Mouse (Mus musculus): ENCODE data around the gene Zbtb24. TPM values are rescaled to one million over a fixed set of nuclear protein-coding genes. Genes with fewer than 3 reads are reported as not detected.
"Not testable (repeated sequence)": the region's sequence is repeated elsewhere in the genome, so short reads cannot be mapped to it uniquely, and the experiment has no call there.

Zbtb24 gene
- total RNA-seq (2021) = 10 to 100 TPM; 16.3 to 17.0 TPM

- peak; percentile 91 to 96 for DNase-seq (ENCODE audit: extremely low spot score in 1 of 2, low spot score in 2 of 2)
- intact Hi-C loops (cut with DNase I) = loop anchor here (10.0 kb wide), 1 partner anchor 55 kb away; no protein-coding TSS in a partner anchor
Measured at GRCm38 (mm10) chr10:41450137-41450670, at the start of gene Zbtb24. Gene Zbtb24 (plus strand): TSS chr10:41450383.

GRCm38 (mm10) chr10:41401097-41401496, 49.1 kb upstream of the Zbtb24 start:
- intact Hi-C loops (cut with DNase I) = loop anchor here (5.0 kb wide), 1 partner anchor 399 kb away; no protein-coding TSS in a partner anchor

GRCm38 (mm10) chr10:41403364-41403763, 46.8 kb upstream of the Zbtb24 start:
- intact Hi-C loops (cut with DNase I) = loop anchor here (5.0 kb wide), 1 partner anchor 401 kb away; no protein-coding TSS in a partner anchor
- DNase-seq (ENCODE audit: extremely low spot score in 1 of 2, low spot score in 2 of 2) = no peak

More at GRCm38 (mm10) chr10:41401097-41401496, 49.1 kb upstream of the Zbtb24 start:
- no peak for DNase-seq (ENCODE audit: extremely low spot score in 1 of 2, low spot score in 2 of 2)

- peak in 1 of 2 experiments; percentile 16 for DNase-seq (ENCODE audit: extremely low spot score in 1 of 2, low spot score in 2 of 2)
- intact Hi-C loops (cut with DNase I) = loop anchor here (5.0 kb wide), 1 partner anchor 402 kb away; no protein-coding TSS in a partner anchor
Measured at GRCm38 (mm10) chr10:41403893-41404612, 46.1 kb upstream of the Zbtb24 start.

GRCm38 (mm10) chr10:41410176-41410575, 40.0 kb upstream of the Zbtb24 start:
- intact Hi-C loops (cut with DNase I); DNase-seq (ENCODE audit: extremely low spot score in 1 of 2, low spot score in 2 of 2): not testable (repeated sequence)

GRCm38 (mm10) chr10:41410821-41411220, 39.4 kb upstream of the Zbtb24 start:
- DNase-seq (ENCODE audit: extremely low spot score in 1 of 2, low spot score in 2 of 2); intact Hi-C loops (cut with DNase I): not testable (repeated sequence)

GRCm38 (mm10) chr10:41413471-41413870, 36.7 kb upstream of the Zbtb24 start:
- DNase-seq (ENCODE audit: extremely low spot score in 1 of 2, low spot score in 2 of 2); intact Hi-C loops (cut with DNase I): not testable (repeated sequence)

GRCm38 (mm10) chr10:41415368-41415767, 34.8 kb upstream of the Zbtb24 start:
- intact Hi-C loops (cut with DNase I); DNase-seq (ENCODE audit: extremely low spot score in 1 of 2, low spot score in 2 of 2): not testable (repeated sequence)

- intact Hi-C loops (cut with DNase I) = no loop called here
- no peak for DNase-seq (ENCODE audit: extremely low spot score in 1 of 2, low spot score in 2 of 2)
Measured at GRCm38 (mm10) chr10:41420496-41421200, 29.5 kb upstream of the Zbtb24 start.

- intact Hi-C loops (cut with DNase I) = no loop called here
- no peak for DNase-seq (ENCODE audit: extremely low spot score in 1 of 2, low spot score in 2 of 2)
Measured at GRCm38 (mm10) chr10:41423681-41424080, 26.5 kb upstream of the Zbtb24 start.

- no peak for DNase-seq (ENCODE audit: extremely low spot score in 1 of 2, low spot score in 2 of 2)
- intact Hi-C loops (cut with DNase I) = no loop called here
Measured at GRCm38 (mm10) chr10:41426368-41426767, 23.8 kb upstream of the Zbtb24 start.

- intact Hi-C loops (cut with DNase I) = loop anchor here (10.0 kb wide), 1 partner anchor 250 kb away; no protein-coding TSS in a partner anchor
Measured at GRCm38 (mm10) chr10:41434624-41435023, 15.6 kb upstream of the Zbtb24 start.

GRCm38 (mm10) chr10:41435141-41435540, 15.0 kb upstream of the Zbtb24 start:
- DNase-seq (ENCODE audit: extremely low spot score in 1 of 2, low spot score in 2 of 2) = no peak
- intact Hi-C loops (cut with DNase I) = loop anchor here (10.0 kb wide), 1 partner anchor 250 kb away; no protein-coding TSS in a partner anchor

More at GRCm38 (mm10) chr10:41434624-41435023, 15.6 kb upstream of the Zbtb24 start:
- DNase-seq (ENCODE audit: extremely low spot score in 1 of 2, low spot score in 2 of 2) = peak in 1 of 2 experiments; percentile 57

GRCm38 (mm10) chr10:41448216-41448615, 2.0 kb upstream of the Zbtb24 start:
- intact Hi-C loops (cut with DNase I) = no loop called here
- DNase-seq (ENCODE audit: extremely low spot score in 1 of 2, low spot score in 2 of 2) = no peak

- DNase-seq (ENCODE audit: extremely low spot score in 1 of 2, low spot score in 2 of 2) = no peak
- intact Hi-C loops (cut with DNase I) = loop anchor here (10.0 kb wide), 1 partner anchor 55 kb away; no protein-coding TSS in a partner anchor
Measured at GRCm38 (mm10) chr10:41449684-41450083, 499 bp upstream of the Zbtb24 start.

- intact Hi-C loops (cut with DNase I) = loop anchor here (10.0 kb wide), 1 partner anchor 54 kb away; no protein-coding TSS in a partner anchor
Measured at GRCm38 (mm10) chr10:41450780-41451522, 768 bp downstream of the Zbtb24 start.

GRCm38 (mm10) chr10:41451656-41452055, 1.5 kb downstream of the Zbtb24 start:
- no peak for DNase-seq (ENCODE audit: extremely low spot score in 1 of 2, low spot score in 2 of 2)
- intact Hi-C loops (cut with DNase I) = loop anchor here (10.0 kb wide), 1 partner anchor 53 kb away; no protein-coding TSS in a partner anchor

More at GRCm38 (mm10) chr10:41450780-41451522, 768 bp downstream of the Zbtb24 start:
- no peak for DNase-seq (ENCODE audit: extremely low spot score in 1 of 2, low spot score in 2 of 2)

GRCm38 (mm10) chr10:41452791-41453190, 2.6 kb downstream of the Zbtb24 start:
- intact Hi-C loops (cut with DNase I) = loop anchor here (10.0 kb wide), 1 partner anchor 52 kb away; no protein-coding TSS in a partner anchor

More at GRCm38 (mm10) chr10:41452791-41453190, 2.6 kb downstream of the Zbtb24 start:
- no peak for DNase-seq (ENCODE audit: extremely low spot score in 1 of 2, low spot score in 2 of 2)
